Mouse (Mus musculus): ENCODE data around the gene Zbtb48. TPM values are rescaled to one million over a fixed set of nuclear protein-coding genes. Genes with fewer than 3 reads are reported as not detected.
A peak's percentile ranks its signal among the peaks of the same experiment; 100 is the strongest.

Gene Zbtb48
- total and polyA plus RNA-seq, 2 experiments from 2014 or later, result 9.0 to 11.3 TPM

DNA sequence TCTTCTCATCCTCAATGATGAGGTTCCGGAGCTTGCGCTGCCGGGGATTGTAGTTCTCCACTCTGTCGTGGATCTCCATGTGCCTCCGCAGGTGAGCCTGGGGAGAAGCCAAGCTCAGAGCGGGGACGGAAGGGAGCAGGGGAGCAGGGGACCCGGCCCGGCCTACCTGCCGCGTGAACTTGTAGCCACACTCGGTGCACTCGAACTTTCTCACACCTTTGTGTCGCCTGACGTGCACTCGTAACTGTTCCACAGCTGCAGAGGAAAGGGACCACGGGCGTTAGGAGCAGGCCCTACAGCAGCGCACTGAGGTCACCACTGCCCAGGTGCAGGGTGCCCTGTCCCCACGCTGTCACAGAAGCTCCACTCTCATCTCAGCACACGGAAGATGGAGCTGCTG lies 7.4 kb downstream of the Zbtb48 start:
- Histone ChIP-seq H3K4me3 (ENCODE audit: low read depth, low read length) (no peak overlapping the region), H3K27ac (ENCODE audit: low read depth) (no peak overlapping the region), H3K4me2 (ENCODE audit: low read depth, low read length) (no peak overlapping the region), H3K9me3 (replicated peaks; ENCODE audit: control insufficient read depth, low read length) (no peaks in the 10 kb centered on the region), H3K27me3 (ENCODE audit: control insufficient read depth, insufficient read depth, low read length) (no peaks in the 10 kb centered on the region), H3K4me1 (ENCODE audit: control insufficient read depth, insufficient read depth) (no peaks in the 10 kb centered on the region), H3K9ac (replicated peaks; ENCODE audit: low read depth, low read length) (no peak overlapping the region), H3K36me3 (replicated peaks; ENCODE audit: control insufficient read depth, insufficient read depth, low read length) (peaks cover 86% of the 10 kb centered on the region)
- ATAC-seq (ENCODE audit: insufficient read depth, low read depth) (no peak), DNase-seq (ENCODE audit: low spot score) (no peak)
- no peak for TF ChIP-seq CTCF (IDR thresholded peaks at IDR 0.05; ENCODE audit: low read depth)
- no peak for TF ChIP-seq EP300 (IDR thresholded peaks at IDR 0.05; ENCODE audit: low read depth)
- 86% methylated on average over 21 of the region's 21 CpGs for WGBS

DNA sequence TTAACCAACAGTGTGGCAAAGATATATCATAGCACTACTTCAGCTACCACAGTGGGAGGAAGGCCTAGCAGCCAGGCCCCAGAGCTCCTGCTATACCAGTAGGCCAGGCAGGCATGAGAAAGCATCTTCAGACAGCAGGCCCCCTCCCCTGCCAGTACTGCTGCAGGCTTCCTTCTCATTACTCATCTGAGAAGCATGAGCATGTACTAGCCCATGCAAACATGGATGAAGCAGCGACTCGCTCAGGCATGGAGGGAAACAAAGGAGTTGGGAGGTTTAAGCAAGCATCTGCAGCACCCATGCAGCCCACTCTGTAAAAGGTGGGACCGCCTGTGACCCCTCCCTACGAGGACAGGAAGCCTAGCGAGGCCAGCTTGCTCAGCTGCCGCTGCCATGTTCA lies 8.4 kb downstream of the Zbtb48 start:
- DNase-seq (ENCODE audit: low spot score), result no peak
- H3K27ac ChIP-seq (ENCODE audit: low read depth), result no peak overlapping the region
- no peaks in the 10 kb centered on the region for H3K9me3 ChIP-seq (replicated peaks; ENCODE audit: control insufficient read depth, low read length)
- H3K4me3 ChIP-seq (ENCODE audit: low read depth, low read length), result no peak overlapping the region
- no peaks in the 10 kb centered on the region for H3K27me3 ChIP-seq (ENCODE audit: control insufficient read depth, insufficient read depth, low read length)
- no peak for TF ChIP-seq CTCF (IDR thresholded peaks at IDR 0.05; ENCODE audit: low read depth)
- TF ChIP-seq EP300 (IDR thresholded peaks at IDR 0.05; ENCODE audit: low read depth), result no peak
- no peaks in the 10 kb centered on the region for H3K4me1 ChIP-seq (ENCODE audit: control insufficient read depth, insufficient read depth)
- H3K4me2 ChIP-seq (ENCODE audit: low read depth, low read length), result no peak overlapping the region
- WGBS, result 89% methylated on average over 6 of the region's 6 CpGs
- H3K9ac ChIP-seq (replicated peaks; ENCODE audit: low read depth, low read length), result no peak overlapping the region
- ATAC-seq (ENCODE audit: insufficient read depth, low read depth), result no peak
- H3K36me3 ChIP-seq (replicated peaks; ENCODE audit: control insufficient read depth, insufficient read depth, low read length), result peaks cover 89% of the 10 kb centered on the region

- H3K4me1 ChIP-seq (ENCODE audit: control insufficient read depth, insufficient read depth), result peaks cover 19% of the 10 kb centered on the region
- no peaks in the 10 kb centered on the region for H3K27me3 ChIP-seq (ENCODE audit: control insufficient read depth, insufficient read depth, low read length)
- TF ChIP-seq CTCF (IDR thresholded peaks at IDR 0.05; ENCODE audit: low read depth) (no peak), EP300 (IDR thresholded peaks at IDR 0.05; ENCODE audit: low read depth) (no peak)
- peak overlapping the region; percentile 46 for H3K4me2 ChIP-seq (ENCODE audit: low read depth, low read length)
- H3K9ac ChIP-seq (replicated peaks; ENCODE audit: low read depth, low read length), result no peak overlapping the region
- H3K4me3 ChIP-seq (ENCODE audit: low read depth, low read length), result 0 out of 2 replicates have a peak overlapping the region, but pooled peaks have one; percentile 3
- no peaks in the 10 kb centered on the region for H3K9me3 ChIP-seq (replicated peaks; ENCODE audit: control insufficient read depth, low read length)
- peak overlapping the region; percentile 78 for H3K27ac ChIP-seq (ENCODE audit: low read depth)
- WGBS, result 43% methylated on average over 12 of the region's 12 CpGs
- peak; percentile 15 for ATAC-seq (ENCODE audit: insufficient read depth, low read depth)
- DNase-seq (ENCODE audit: low spot score), result peak; percentile 70
- peaks cover 45% of the 10 kb centered on the region for H3K36me3 ChIP-seq (replicated peaks; ENCODE audit: control insufficient read depth, insufficient read depth, low read length)
Observed at GRCm38 (mm10) chr4:152013036-152013813, 14.2 kb downstream of the Zbtb48 start.

DNA sequence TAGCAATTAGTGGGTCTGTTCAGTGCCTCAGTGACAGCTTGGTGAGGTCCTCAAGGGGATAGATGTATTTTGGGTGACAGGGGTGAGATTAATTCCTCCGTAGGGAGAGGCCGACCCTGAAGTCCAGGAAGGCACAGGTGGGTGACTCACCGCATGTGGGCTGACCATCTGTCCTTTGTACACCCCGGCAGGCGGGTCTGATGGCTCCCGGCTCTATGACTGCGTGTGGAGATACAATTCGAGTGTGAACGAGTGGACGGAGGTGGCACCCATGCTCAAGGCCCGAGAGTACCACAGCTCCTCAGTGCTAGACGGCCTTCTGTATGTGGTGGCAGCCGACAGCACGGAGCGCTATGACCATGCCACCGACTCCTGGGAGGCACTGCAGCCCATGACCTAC lies 15.4 kb downstream of the Zbtb48 start:
- 70% methylated on average over 16 of the region's 16 CpGs for WGBS
- peaks cover 30% of the 10 kb centered on the region for H3K4me1 ChIP-seq (ENCODE audit: control insufficient read depth, insufficient read depth)
- peak overlapping the region; percentile 70 for H3K4me3 ChIP-seq (ENCODE audit: low read depth, low read length)

DNA sequence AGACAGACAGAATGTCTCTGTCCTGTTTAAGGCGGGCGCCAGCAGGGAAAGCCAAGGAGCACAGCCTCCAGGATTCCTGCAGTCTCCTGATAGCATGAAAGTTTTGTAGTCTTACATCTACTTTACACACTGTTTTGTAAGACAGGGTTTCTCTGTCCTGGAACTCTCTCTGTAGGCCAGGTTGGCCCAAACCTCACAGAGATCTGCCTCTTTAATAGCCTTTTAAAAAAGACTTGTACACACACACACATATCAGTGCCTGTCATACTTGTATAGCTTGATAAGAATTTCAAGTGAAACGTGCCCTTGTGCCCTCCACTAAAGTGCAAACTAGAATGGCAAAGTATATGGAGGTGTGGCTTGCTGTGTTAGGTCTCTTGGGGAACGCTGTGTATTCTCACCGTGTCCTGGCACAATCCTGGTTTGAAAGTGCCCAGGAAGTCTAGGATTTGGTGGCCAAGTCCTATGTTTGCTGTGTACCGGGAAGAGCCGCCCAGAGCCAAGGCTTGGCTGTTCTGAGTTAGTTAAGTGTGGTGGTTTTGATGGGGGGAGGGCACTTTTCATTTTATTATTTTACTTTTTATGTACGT lies 16.2 kb downstream of the Zbtb48 start:
- Histone ChIP-seq H3K27ac (ENCODE audit: low read depth) (peak overlapping the region; percentile 96), H3K9me3 (replicated peaks; ENCODE audit: control insufficient read depth, low read length) (no peaks in the 10 kb centered on the region), H3K27me3 (ENCODE audit: control insufficient read depth, insufficient read depth, low read length) (no peaks in the 10 kb centered on the region), H3K4me3 (ENCODE audit: low read depth, low read length) (peak overlapping the region; percentile 70), H3K9ac (replicated peaks; ENCODE audit: low read depth, low read length) (peak overlapping the region; percentile 76), H3K4me2 (ENCODE audit: low read depth, low read length) (peak overlapping the region; percentile 97), H3K4me1 (ENCODE audit: control insufficient read depth, insufficient read depth) (peaks cover 31% of the 10 kb centered on the region), H3K36me3 (replicated peaks; ENCODE audit: control insufficient read depth, insufficient read depth, low read length) (peaks cover 26% of the 10 kb centered on the region)
- WGBS, result 37% methylated on average over 8 of the region's 8 CpGs
- TF ChIP-seq EP300 (IDR thresholded peaks at IDR 0.05; ENCODE audit: low read depth), result no peak
- TF ChIP-seq CTCF (IDR thresholded peaks at IDR 0.05; ENCODE audit: low read depth), result no peak
- ATAC-seq (ENCODE audit: insufficient read depth, low read depth) (no peak), DNase-seq (ENCODE audit: low spot score) (no peak)

More for the DNA sequence above, 15.4 kb downstream of the Zbtb48 start:
- H3K9ac ChIP-seq (replicated peaks; ENCODE audit: low read depth, low read length), result no peak overlapping the region
- DNase-seq (ENCODE audit: low spot score) (no peak), ATAC-seq (ENCODE audit: insufficient read depth, low read depth) (no peak)
- no peaks in the 10 kb centered on the region for H3K27me3 ChIP-seq (ENCODE audit: control insufficient read depth, insufficient read depth, low read length)
- H3K9me3 ChIP-seq (replicated peaks; ENCODE audit: control insufficient read depth, low read length), result no peaks in the 10 kb centered on the region
- no peak for TF ChIP-seq EP300 (IDR thresholded peaks at IDR 0.05; ENCODE audit: low read depth)
- TF ChIP-seq CTCF (IDR thresholded peaks at IDR 0.05; ENCODE audit: low read depth), result no peak
- peak overlapping the region; percentile 97 for H3K4me2 ChIP-seq (ENCODE audit: low read depth, low read length)
- peak overlapping the region; percentile 96; the same call in 1 of the 2 replicates for H3K27ac ChIP-seq (ENCODE audit: low read depth)
- peaks cover 34% of the 10 kb centered on the region for H3K36me3 ChIP-seq (replicated peaks; ENCODE audit: control insufficient read depth, insufficient read depth, low read length)
